Mouse (Mus musculus): ENCODE data around the gene Zmym3.
"Not testable (repeated sequence)": the region's sequence is repeated elsewhere in the genome, so short reads cannot be mapped to it uniquely, and the experiment has no call there.

The Zmym3 gene

DNA sequence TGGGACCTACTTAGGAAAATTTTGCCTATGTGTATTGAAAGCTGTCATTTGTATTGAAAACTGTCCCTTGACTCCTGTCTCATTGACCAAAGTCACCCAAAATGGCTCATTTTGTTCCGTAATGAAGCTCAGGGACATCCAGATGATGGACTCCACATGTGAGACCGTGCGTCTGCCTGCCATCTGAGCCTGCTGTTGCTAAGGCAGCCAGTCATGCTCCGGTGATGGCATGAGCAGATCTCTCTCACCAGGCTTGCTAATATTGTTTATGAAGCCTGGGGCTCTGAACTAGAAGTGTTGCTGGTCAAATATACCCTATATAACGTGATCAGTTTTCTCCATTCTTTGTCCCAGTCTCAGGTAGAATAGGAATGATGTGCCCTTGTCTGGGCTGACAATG, 47.7 kb downstream of the Zmym3 start:
- no peak for DNase-seq (ENCODE audit: low spot score in 2 of 2)

GRCm38 (mm10) chrX:101370573-101370972, 50.1 kb downstream of the Zmym3 start:
- no peak for DNase-seq (ENCODE audit: low spot score in 2 of 2)

- no peak for DNase-seq (ENCODE audit: low spot score in 2 of 2)
These were observed 51.6 kb downstream of the Zmym3 start for GRCm38 (mm10) chrX:101369001-101369400.

DNA sequence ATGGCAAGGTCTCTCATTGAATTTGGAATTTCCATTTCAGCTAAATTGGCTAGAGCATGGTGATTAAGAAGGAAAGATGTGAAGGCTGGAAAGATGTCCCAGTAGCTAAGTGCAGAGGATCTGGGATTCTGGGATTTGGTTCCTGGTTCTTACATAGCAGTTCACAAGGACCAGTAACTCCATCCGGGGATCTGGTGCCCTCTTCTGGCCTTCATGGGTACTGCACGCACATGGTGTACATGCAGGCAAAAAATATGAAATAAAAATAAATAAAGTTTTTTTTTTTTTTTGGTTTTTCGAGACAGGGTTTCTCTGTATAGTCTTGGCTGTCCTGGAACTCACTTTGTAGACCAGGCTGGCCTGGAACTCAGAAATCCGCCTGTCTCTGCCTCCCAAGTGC, 61.7 kb downstream of the Zmym3 start:
- DNase-seq (ENCODE audit: low spot score in 2 of 2) = not testable (repeated sequence)
